Mouse (Mus musculus): Measurements from ENCODE around the gene Egfr. TPM values are rescaled to one million over a fixed set of nuclear protein-coding genes. Genes with fewer than 3 reads are reported as not detected.

Gene Egfr
- total and polyA plus RNA-seq, 2 experiments from 2014 or later, result 6.6 to 15.3 TPM

DNA sequence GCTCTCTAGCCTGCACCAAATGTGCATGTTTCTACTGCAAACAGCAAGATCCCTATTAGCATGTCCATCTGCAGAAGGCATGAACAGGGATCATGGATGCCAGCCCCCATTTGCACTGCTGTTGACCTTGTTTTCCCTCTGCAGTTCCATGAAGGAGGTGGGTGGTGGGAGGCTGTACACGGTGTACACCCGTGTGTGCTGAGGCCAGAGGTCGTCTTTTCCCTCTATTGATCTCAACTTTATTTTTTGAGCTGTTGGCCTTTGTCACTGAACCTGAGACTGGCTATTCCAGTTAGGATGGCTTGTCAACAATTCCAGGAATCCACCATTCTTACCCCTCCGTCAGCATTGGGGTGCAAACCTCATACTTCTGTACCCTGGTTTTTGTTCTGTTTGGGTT, 9.8 kb upstream of the Egfr start:
- Histone ChIP-seq H3K9me3 (ENCODE audit: low read length) (no peaks in the 10 kb centered on the region), H3K4me1 (ENCODE audit: insufficient read depth) (no peaks in the 10 kb centered on the region), H3K27me3 (ENCODE audit: insufficient read depth, low read length) (no peaks in the 10 kb centered on the region), H3K27ac (ENCODE audit: low read depth, low read length) (no peak overlapping the region), H3K4me3 (ENCODE audit: low read depth, low read length) (no peak overlapping the region), H3K4me2 (ENCODE audit: low read depth) (no peak overlapping the region), H3K9ac (no peak overlapping the region), H3K36me3 (ENCODE audit: insufficient read depth) (no peaks in the 10 kb centered on the region)
- TF ChIP-seq CTCF (IDR thresholded peaks at IDR 0.05; ENCODE audit: low read depth), result no peak
- no peak for ATAC-seq
- no peak for DNase-seq
- 87% methylated on average over 4 of the region's 4 CpGs for WGBS

DNA sequence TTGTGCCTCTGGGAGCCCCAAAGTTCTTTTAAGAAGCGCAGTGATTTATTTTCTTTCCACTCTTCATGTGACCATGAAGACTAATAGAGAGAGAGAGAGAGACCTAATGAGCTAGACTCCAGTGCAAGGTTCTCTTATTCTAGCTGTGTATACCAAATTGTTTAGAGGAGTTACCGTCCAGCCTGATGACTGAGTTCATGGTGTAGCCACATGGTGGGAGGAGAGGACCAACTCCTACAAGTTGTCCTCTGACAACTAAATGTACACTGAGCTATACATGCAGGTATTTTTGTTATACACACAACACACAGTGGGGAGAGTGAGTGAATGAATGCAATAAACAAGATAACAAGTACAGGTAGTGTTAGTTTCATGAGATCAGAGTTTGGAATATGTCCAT, 9.2 kb upstream of the Egfr start:
- ATAC-seq, result no peak
- H3K9ac ChIP-seq, result no peak overlapping the region

DNA sequence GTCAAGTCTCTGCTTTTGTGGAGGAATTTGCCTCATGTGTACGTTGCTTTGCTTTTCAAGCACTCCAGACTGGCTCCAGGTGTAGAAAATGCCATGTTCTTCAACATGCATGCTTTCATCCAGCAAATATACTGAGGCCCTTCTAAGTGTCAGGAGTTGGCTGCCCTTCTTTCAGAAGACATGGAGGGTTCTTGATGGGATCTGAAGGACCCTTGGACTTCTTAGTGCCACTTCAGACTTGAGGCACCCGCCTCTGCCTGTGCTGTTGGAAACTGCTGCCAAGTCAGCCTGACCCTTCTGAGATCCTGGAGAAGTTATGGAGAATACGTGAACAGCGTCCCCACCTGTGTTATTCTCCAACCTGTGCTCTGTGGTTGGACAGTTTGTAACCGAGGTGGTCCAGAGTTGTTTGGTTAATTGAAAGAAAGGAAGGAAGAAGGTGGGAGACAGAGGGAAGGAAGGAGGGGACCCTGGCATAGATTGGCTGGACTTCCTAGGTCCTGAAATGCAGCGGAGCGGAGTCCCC, 483 bp upstream of the Egfr start:
- ATAC-seq, result no peak
- Histone ChIP-seq H3K27me3 (ENCODE audit: insufficient read depth, low read length) (peaks cover 23% of the 10 kb centered on the region), H3K9me3 (ENCODE audit: low read length) (no peaks in the 10 kb centered on the region), H3K4me2 (ENCODE audit: low read depth) (peak overlapping the region; percentile 99), H3K36me3 (ENCODE audit: insufficient read depth) (no peaks in the 10 kb centered on the region), H3K4me3 (ENCODE audit: low read depth, low read length) (peak overlapping the region; percentile 55), H3K9ac (peak overlapping the region; percentile 44; the same call in 1 of the 2 replicates), H3K4me1 (ENCODE audit: insufficient read depth) (peaks cover 13% of the 10 kb centered on the region; the same call in 1 of the 2 replicates), H3K27ac (ENCODE audit: low read depth, low read length) (no peak overlapping the region)
- WGBS, result 37% methylated on average over 7 of the region's 7 CpGs
- no peak for DNase-seq
- no peak for TF ChIP-seq CTCF (IDR thresholded peaks at IDR 0.05; ENCODE audit: low read depth)

More for the DNA sequence above, 9.2 kb upstream of the Egfr start:
- DNase-seq, result no peak
- Histone ChIP-seq H3K4me1 (ENCODE audit: insufficient read depth) (no peaks in the 10 kb centered on the region), H3K4me3 (ENCODE audit: low read depth, low read length) (no peak overlapping the region), H3K9me3 (ENCODE audit: low read length) (no peaks in the 10 kb centered on the region), H3K4me2 (ENCODE audit: low read depth) (no peak overlapping the region), H3K36me3 (ENCODE audit: insufficient read depth) (no peaks in the 10 kb centered on the region), H3K27me3 (ENCODE audit: insufficient read depth, low read length) (no peaks in the 10 kb centered on the region), H3K27ac (ENCODE audit: low read depth, low read length) (no peak overlapping the region)
- 93% methylated on average over 2 of the region's 2 CpGs for WGBS
- no peak for TF ChIP-seq CTCF (IDR thresholded peaks at IDR 0.05; ENCODE audit: low read depth)

DNA sequence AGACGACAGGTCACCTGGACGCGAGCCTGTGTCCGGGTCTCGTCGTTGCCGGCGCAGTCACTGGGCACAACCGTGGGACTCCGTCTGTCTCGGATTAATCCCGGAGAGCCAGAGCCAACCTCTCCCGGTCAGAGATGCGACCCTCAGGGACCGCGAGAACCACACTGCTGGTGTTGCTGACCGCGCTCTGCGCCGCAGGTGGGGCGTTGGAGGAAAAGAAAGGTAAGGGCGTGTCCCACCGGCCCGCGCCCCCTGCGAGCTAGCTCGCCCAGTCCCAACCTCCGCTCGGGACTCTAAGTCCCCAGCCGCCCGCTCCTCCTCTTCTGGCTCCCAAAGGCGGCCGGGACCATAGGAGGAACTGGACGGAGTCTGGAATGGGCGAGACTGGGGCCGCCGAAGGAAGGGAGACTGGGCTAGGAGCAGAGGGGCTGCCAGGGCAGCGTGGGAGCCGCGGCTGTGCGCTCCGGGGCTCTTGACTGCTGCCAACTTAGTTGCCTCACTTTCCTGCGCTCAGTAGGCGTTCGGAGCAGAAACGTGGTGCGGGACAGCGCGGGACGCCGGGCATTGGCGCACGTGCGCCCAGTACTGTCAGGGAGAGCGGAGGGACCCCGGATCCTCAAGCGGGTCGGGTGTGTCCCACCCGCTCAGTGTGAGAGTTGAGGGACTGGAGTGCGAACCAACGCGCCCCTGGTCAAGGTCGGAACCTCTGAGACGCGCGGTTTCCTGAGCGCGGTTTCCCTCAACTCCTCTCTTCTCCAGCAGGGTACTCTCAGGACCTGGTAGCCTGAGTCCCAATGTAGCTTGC, 548 bp downstream of the Egfr start:
- Histone ChIP-seq H3K4me2 (ENCODE audit: low read depth) (peak overlapping the region; percentile 99), H3K4me1 (ENCODE audit: insufficient read depth) (peaks cover 13% of the 10 kb centered on the region; the same call in 1 of the 2 replicates), H3K4me3 (ENCODE audit: low read depth, low read length) (peak overlapping the region; percentile 55), H3K27ac (ENCODE audit: low read depth, low read length) (no peak overlapping the region), H3K9me3 (ENCODE audit: low read length) (no peaks in the 10 kb centered on the region), H3K9ac (peak overlapping the region; percentile 44), H3K36me3 (ENCODE audit: insufficient read depth) (no peaks in the 10 kb centered on the region), H3K27me3 (ENCODE audit: insufficient read depth, low read length) (peaks cover 23% of the 10 kb centered on the region)
- under 1% methylated on average over 67 of the region's 68 CpGs for WGBS
- DNase-seq (peak; percentile 22), ATAC-seq (peak; percentile 69)
- TF ChIP-seq CTCF (IDR thresholded peaks at IDR 0.05; ENCODE audit: low read depth), result peak; percentile 29; the same call in 1 of the 2 replicates

DNA sequence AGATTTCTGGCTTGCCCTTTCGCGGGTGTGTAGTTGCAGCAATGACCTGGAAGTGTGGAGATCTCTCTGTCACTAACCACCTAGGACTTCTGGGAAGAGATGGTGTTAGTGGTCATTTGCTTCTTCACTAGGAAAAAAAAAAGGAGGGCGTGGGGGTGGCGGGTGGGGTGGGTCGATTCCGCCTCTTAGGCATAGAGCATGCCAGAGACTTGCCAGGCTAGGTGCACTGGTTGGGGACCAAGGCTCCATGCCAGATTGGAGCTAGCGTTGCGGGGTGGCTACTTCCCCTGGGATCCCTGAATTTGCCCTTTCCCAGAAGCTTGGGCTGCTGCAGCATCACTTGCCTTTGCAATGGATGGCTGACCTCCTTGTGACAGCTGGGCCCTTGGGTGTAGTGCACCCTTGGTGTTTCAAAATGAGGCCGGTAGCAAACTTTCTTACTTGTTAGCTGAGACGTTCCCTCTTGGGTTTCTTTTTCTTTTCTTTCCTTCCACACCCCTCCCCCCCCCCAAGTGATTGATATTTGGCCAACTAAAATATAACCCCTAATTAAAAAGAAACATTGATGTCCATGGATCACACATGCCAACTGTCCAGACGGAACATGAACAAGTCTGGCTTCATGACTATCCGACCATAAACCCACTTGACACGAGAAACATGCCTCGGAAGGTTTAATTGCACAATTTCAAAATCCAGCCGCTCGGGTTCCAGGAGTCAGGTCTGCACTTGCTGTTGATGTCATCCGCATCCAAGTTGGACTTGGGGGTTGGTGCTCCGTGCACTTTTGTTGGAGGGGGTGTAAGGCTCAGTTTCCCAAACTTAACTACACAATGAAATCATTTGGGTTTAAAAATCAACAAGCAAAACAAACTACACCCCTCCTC, 1.4 kb downstream of the Egfr start:
- peak overlapping the region; percentile 55 for H3K4me3 ChIP-seq (ENCODE audit: low read depth, low read length)
- no peak for TF ChIP-seq CTCF (IDR thresholded peaks at IDR 0.05; ENCODE audit: low read depth)
- no peaks in the 10 kb centered on the region for H3K9me3 ChIP-seq (ENCODE audit: low read length)
- DNase-seq, result no peak
- H3K36me3 ChIP-seq (ENCODE audit: insufficient read depth), result no peaks in the 10 kb centered on the region
- ATAC-seq, result no peak
- H3K4me1 ChIP-seq (ENCODE audit: insufficient read depth), result peaks cover 13% of the 10 kb centered on the region; the same call in 1 of the 2 replicates
- peak overlapping the region; percentile 44; the same call in 1 of the 2 replicates for H3K9ac ChIP-seq
- H3K27me3 ChIP-seq (ENCODE audit: insufficient read depth, low read length), result peaks cover 23% of the 10 kb centered on the region
- WGBS, result 33% methylated on average over 18 of the region's 18 CpGs
- no peak overlapping the region for H3K27ac ChIP-seq (ENCODE audit: low read depth, low read length)
- peak overlapping the region; percentile 99 for H3K4me2 ChIP-seq (ENCODE audit: low read depth)

DNA sequence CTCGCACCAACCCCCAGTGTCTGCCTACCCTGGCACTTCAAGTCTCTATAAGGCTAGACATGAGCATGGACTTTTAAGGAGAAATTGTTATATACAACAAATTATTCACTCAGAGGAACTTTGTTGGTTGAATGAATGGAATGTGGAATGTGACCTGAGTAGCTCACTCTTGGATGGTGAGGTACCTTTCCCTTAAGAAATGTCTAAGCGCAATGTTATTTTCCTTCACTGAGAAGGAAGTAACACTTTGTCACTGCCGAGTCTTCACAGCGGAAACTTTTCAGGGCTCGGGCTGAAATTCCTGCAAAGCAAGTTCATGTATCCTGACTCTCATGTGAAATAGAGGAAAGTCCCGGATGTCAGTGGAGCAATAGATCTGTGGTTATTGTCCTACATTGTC, 7.9 kb downstream of the Egfr start:
- 94% methylated on average over 6 of the region's 6 CpGs for WGBS
- Histone ChIP-seq H3K9me3 (ENCODE audit: low read length) (no peaks in the 10 kb centered on the region), H3K27me3 (ENCODE audit: insufficient read depth, low read length) (no peaks in the 10 kb centered on the region), H3K9ac (no peak overlapping the region), H3K4me3 (ENCODE audit: low read depth, low read length) (no peak overlapping the region), H3K4me2 (ENCODE audit: low read depth) (no peak overlapping the region), H3K27ac (ENCODE audit: low read depth, low read length) (no peak overlapping the region), H3K4me1 (ENCODE audit: insufficient read depth) (no peaks in the 10 kb centered on the region), H3K36me3 (ENCODE audit: insufficient read depth) (no peaks in the 10 kb centered on the region)
- DNase-seq, result no peak
- no peak for TF ChIP-seq CTCF (IDR thresholded peaks at IDR 0.05; ENCODE audit: low read depth)
- ATAC-seq, result no peak
